Mouse (Mus musculus): ENCODE results near the gene Qrich2. TPM values are rescaled to one million over a fixed set of nuclear protein-coding genes. Genes with fewer than 3 reads are reported as not detected.
A peak's percentile ranks its signal among the peaks of the same experiment; 100 is the strongest.

Qrich2 gene
- 0.08 TPM in 1 of 2 replicates, not detected in the other for polyA plus RNA-seq (2015; fragmentation: Nextera tagmentation; extraction: Ambion mirVana)

DNA sequence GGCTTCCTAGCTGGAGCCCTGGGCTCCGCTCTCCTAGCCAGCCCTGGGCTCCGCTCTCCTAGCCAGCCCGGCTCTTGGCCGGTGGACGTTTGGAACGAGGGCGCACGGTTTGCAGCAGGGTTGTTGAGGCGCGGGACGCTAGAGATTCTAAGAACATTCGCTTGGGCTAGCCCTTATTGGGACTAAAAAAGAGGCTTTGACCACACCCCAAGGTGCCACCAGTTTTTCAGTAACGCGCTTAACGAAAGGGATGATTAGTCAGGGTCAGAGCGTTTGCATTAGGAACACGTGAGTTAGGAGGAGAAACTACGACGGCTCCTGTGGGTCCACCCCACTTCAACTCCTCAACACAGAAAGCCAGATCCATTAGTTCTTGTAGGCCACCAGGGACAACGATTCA, at the start of gene Qrich2:
Gene Qrich2, minus strand, starts transcription at position 101 of the 400 bp plus-strand sequence.
- WGBS: 70% methylated on average over 20 of the region's 20 CpGs

DNA sequence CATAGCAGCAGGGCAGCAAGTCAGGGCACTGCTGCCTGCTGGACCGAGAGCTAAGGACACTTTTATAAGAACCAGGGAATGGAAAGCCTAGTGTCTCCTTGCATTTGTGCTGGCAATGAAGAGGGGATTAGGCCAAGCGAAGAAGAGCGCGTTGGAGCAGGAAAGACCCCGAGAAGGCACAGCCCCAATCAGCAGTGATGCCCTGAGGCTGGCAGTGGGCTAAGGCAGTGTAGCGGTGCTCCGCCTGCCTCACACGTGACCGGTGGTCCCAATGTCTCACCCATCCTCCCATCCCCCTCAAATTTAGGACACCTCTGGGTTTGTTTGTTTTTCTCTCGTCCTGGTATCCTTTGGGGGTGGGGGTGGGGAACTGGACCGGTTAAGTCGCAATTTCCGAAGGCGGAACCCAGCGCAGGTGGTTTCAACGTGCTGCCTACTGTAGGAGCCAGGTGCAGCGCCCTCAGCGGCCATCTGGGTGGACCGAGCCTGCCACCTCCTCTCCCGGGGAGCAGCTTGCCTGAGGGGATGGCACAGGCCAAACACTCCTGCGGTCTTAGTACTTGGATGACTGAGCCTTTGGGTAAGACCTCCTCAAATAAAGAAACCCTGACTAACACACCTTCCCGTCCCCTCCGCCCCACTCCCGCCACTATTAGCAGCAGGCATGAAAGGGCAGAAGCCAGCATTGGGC, 49.4 kb upstream of the Qrich2 start:
- H3K4me1 ChIP-seq (ENCODE audit: control insufficient read depth, insufficient read depth, low read length): no peaks in the 10 kb centered on the region
- H3K36me3 ChIP-seq (ENCODE audit: control insufficient read depth, insufficient read depth, low read length): no peaks in the 10 kb centered on the region
- no peaks in the 10 kb centered on the region for H3K27me3 ChIP-seq (ENCODE audit: control insufficient read depth, insufficient read depth, low read depth, low read length)
- H3K9ac ChIP-seq (ENCODE audit: low read depth, low read length): 0 out of 2 replicates have a peak overlapping the region, but pooled peaks have one; percentile 21
- no peaks in the 10 kb centered on the region for H3K9me3 ChIP-seq (replicated peaks; ENCODE audit: control insufficient read depth, low read length, poor library complexity, severe bottlenecking)
- no peak for ATAC-seq
- peak overlapping the region; percentile 34 for H3K4me2 ChIP-seq (ENCODE audit: low read length)
- WGBS: 10% methylated on average over 24 of the region's 24 CpGs
- H3K4me3 ChIP-seq (ENCODE audit: low read depth, low read length): peak overlapping the region; percentile 2; the same call in 1 of the 2 replicates
- no peak overlapping the region for H3K27ac ChIP-seq (ENCODE audit: low read length)

More for the DNA sequence above, at the start of gene Qrich2:
- H3K4me3 ChIP-seq (ENCODE audit: low read depth, low read length): no peak within 1 kb of the TSS
- no peak within 1 kb of the TSS for H3K4me2 ChIP-seq (ENCODE audit: low read length)
- H3K9me3 ChIP-seq (replicated peaks; ENCODE audit: control insufficient read depth, low read length, poor library complexity, severe bottlenecking): no peaks in the 10 kb centered on the region
- H3K4me1 ChIP-seq (ENCODE audit: control insufficient read depth, insufficient read depth, low read length): no peaks in the 10 kb centered on the region
- H3K27me3 ChIP-seq (ENCODE audit: control insufficient read depth, insufficient read depth, low read depth, low read length): no peaks in the 10 kb centered on the region
- H3K9ac ChIP-seq (ENCODE audit: low read depth, low read length): no peak within 1 kb of the TSS
- no peak within 1 kb of the TSS for H3K27ac ChIP-seq (ENCODE audit: low read length)
- no peak for ATAC-seq
- H3K36me3 ChIP-seq (ENCODE audit: control insufficient read depth, insufficient read depth, low read length): peaks cover 13% of the 10 kb centered on the region

- Histone ChIP-seq H3K27me3 (ENCODE audit: control insufficient read depth, insufficient read depth, low read depth, low read length) (no peaks in the 10 kb centered on the region), H3K36me3 (ENCODE audit: control insufficient read depth, insufficient read depth, low read length) (no peaks in the 10 kb centered on the region), H3K9me3 (replicated peaks; ENCODE audit: control insufficient read depth, low read length, poor library complexity, severe bottlenecking) (no peaks in the 10 kb centered on the region), H3K4me3 (ENCODE audit: low read depth, low read length) (no peak overlapping the region), H3K4me1 (ENCODE audit: control insufficient read depth, insufficient read depth, low read length) (no peaks in the 10 kb centered on the region), H3K9ac (ENCODE audit: low read depth, low read length) (no peak overlapping the region), H3K27ac (ENCODE audit: low read length) (no peak overlapping the region), H3K4me2 (ENCODE audit: low read length) (no peak overlapping the region)
- 84% methylated on average over 4 of the region's 4 CpGs for WGBS
- ATAC-seq: no peak
Measured at GRCm38 (mm10) chr11:116513531-116514038, 47.5 kb upstream of the Qrich2 start.

DNA sequence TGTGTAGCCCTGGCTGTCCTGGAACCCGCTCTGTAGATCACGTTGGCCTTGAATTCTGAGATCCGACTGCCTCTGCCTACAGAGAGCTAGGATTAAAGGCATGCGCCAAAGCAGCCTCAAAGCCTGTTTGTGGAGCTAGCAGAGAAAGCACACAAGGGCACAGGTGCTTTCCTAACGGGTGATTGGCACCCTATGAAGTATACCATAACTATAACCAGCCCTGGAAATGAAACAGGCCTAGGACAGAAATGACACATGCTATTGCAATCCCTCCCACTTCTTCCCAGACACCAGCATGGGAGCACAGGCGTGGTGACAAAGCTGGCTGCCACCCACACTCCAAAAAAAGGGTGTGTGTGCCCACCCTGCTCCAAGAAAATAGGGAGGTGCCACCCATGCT, 46.9 kb upstream of the Qrich2 start:
- H3K4me1 ChIP-seq (ENCODE audit: control insufficient read depth, insufficient read depth, low read length): no peaks in the 10 kb centered on the region
- H3K9me3 ChIP-seq (replicated peaks; ENCODE audit: control insufficient read depth, low read length, poor library complexity, severe bottlenecking): no peaks in the 10 kb centered on the region
- H3K36me3 ChIP-seq (ENCODE audit: control insufficient read depth, insufficient read depth, low read length): no peaks in the 10 kb centered on the region
- WGBS: 83% methylated on average over 6 of the region's 6 CpGs
- H3K9ac ChIP-seq (ENCODE audit: low read depth, low read length): no peak overlapping the region
- H3K27ac ChIP-seq (ENCODE audit: low read length): no peak overlapping the region
- no peak for ATAC-seq
- no peak overlapping the region for H3K4me3 ChIP-seq (ENCODE audit: low read depth, low read length)
- no peak overlapping the region for H3K4me2 ChIP-seq (ENCODE audit: low read length)
- no peaks in the 10 kb centered on the region for H3K27me3 ChIP-seq (ENCODE audit: control insufficient read depth, insufficient read depth, low read depth, low read length)

DNA sequence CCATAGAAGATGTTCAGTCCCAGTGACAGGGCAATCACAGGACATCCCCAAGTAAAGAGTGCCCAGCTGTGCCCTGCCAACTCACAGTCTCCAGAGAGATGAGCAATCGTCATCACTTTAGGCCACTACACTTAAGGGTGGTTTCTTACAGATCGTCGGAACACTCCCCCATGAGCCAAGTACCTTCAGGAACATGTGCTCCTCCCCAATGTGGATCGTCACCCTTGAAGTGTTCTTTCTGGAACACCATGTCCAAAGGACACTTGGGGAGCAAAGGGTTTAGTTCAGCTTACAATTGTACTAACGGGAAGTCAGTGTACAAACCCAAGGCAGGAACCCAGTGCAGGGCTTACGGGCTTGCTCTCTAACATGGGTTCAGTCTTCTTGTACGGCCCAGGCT, 46.1 kb upstream of the Qrich2 start:
- Histone ChIP-seq H3K36me3 (ENCODE audit: control insufficient read depth, insufficient read depth, low read length) (no peaks in the 10 kb centered on the region), H3K4me3 (ENCODE audit: low read depth, low read length) (no peak overlapping the region), H3K9ac (ENCODE audit: low read depth, low read length) (no peak overlapping the region), H3K4me2 (ENCODE audit: low read length) (no peak overlapping the region), H3K4me1 (ENCODE audit: control insufficient read depth, insufficient read depth, low read length) (no peaks in the 10 kb centered on the region), H3K27me3 (ENCODE audit: control insufficient read depth, insufficient read depth, low read depth, low read length) (no peaks in the 10 kb centered on the region), H3K9me3 (replicated peaks; ENCODE audit: control insufficient read depth, low read length, poor library complexity, severe bottlenecking) (no peaks in the 10 kb centered on the region), H3K27ac (ENCODE audit: low read length) (no peak overlapping the region)
- ATAC-seq: no peak
- WGBS: 92% methylated on average over 7 of the region's 7 CpGs

DNA sequence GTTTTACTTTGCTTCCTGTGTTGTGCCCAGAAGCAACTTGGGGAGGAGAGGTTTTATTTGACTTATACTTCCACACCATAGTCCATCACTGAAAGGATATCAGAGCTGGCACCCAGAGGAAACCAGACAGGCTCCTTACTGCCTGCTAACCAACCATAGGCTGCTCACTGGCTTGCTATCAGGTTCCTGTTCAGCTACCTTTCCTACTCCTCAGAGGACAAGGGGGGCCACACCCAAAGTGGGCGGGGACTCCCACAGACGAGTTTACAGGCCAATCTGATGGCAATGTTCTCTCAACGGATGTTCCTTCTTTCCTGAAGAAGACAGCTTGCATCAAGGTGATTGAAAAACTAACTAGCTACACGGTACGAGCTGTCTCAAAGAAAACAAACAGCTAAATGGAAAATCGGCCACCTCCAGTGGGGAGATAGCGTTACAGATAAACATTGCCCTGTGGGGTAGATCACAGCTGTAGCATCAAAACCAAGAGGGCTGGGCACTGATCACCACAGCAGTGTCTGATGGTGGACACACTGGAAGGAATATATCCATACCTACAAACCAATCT, 45.3 kb upstream of the Qrich2 start:
- no peaks in the 10 kb centered on the region for H3K36me3 ChIP-seq (ENCODE audit: control insufficient read depth, insufficient read depth, low read length)
- ATAC-seq: no peak
- H3K27ac ChIP-seq (ENCODE audit: low read length): no peak overlapping the region
- H3K9ac ChIP-seq (ENCODE audit: low read depth, low read length): no peak overlapping the region
- 73% methylated on average over 7 of the region's 7 CpGs for WGBS
- no peaks in the 10 kb centered on the region for H3K27me3 ChIP-seq (ENCODE audit: control insufficient read depth, insufficient read depth, low read depth, low read length)
- no peak overlapping the region for H3K4me3 ChIP-seq (ENCODE audit: low read depth, low read length)
- no peaks in the 10 kb centered on the region for H3K9me3 ChIP-seq (replicated peaks; ENCODE audit: control insufficient read depth, low read length, poor library complexity, severe bottlenecking)
- H3K4me2 ChIP-seq (ENCODE audit: low read length): no peak overlapping the region
- H3K4me1 ChIP-seq (ENCODE audit: control insufficient read depth, insufficient read depth, low read length): no peaks in the 10 kb centered on the region

DNA sequence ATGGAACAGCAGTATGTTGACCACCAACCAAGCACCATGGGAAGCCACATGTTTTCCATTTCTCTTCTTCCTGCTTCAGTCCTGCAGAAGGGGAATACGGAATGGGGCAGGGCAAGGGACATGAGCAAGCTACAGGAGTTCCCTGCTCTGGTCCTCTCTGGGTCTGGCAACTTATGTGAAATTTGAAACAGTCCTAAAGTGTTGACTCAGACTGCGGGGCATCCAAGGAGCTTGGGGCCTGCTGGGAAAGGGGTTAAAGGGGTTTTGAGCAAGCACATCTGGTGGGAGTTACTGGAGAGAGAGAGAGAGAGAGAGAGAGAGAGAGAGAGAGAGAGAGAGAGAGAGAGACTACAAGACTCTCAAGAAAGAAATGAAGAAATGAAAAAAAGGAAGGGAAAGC, 42.6 kb upstream of the Qrich2 start:
- Histone ChIP-seq H3K27ac (ENCODE audit: low read length) (no peak overlapping the region), H3K4me1 (ENCODE audit: control insufficient read depth, insufficient read depth, low read length) (no peaks in the 10 kb centered on the region), H3K4me2 (ENCODE audit: low read length) (no peak overlapping the region), H3K4me3 (ENCODE audit: low read depth, low read length) (no peak overlapping the region), H3K9ac (ENCODE audit: low read depth, low read length) (no peak overlapping the region), H3K27me3 (ENCODE audit: control insufficient read depth, insufficient read depth, low read depth, low read length) (no peaks in the 10 kb centered on the region), H3K36me3 (ENCODE audit: control insufficient read depth, insufficient read depth, low read length) (no peaks in the 10 kb centered on the region), H3K9me3 (replicated peaks; ENCODE audit: control insufficient read depth, low read length, poor library complexity, severe bottlenecking) (no peaks in the 10 kb centered on the region)
- 72% methylated on average over 2 of the region's 2 CpGs for WGBS
- ATAC-seq: no peak

DNA sequence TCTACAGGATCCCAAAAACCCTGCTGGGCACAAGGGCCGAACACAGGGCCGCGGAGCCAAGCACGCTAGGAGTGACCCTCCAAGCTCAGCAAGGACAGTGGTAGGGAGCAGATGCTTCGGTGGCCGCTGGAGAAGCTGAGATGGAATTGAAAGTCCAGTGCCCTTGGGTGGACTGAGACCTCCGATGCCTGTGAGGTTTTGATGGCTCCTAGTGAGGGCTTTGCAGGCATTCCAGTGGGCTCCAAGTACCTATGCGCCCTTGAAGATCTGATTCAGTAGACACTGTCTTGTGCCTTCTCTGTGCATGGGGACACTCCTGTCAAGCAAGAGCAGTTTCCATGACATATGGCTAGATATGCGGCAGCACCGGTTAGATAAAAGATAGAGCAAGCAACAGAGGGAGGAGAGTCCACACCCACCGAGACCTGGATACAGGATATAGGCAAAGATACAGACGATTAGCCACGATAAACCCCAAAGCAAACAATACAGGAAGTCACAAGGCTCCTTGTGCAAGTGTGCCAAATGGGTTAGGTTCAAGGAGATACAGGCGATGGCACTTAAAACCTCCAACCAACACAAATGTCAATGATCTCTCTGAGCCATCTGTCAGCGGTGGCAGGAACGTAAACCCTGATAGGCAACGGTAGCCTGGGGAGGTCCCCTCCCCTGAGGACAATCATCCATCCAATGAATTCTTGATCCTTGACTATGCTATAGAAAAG, 40.3 kb upstream of the Qrich2 start:
- Histone ChIP-seq H3K4me3 (ENCODE audit: low read depth, low read length) (no peak overlapping the region), H3K27me3 (ENCODE audit: control insufficient read depth, insufficient read depth, low read depth, low read length) (no peaks in the 10 kb centered on the region), H3K9ac (ENCODE audit: low read depth, low read length) (no peak overlapping the region), H3K4me1 (ENCODE audit: control insufficient read depth, insufficient read depth, low read length) (no peaks in the 10 kb centered on the region), H3K4me2 (ENCODE audit: low read length) (no peak overlapping the region), H3K9me3 (replicated peaks; ENCODE audit: control insufficient read depth, low read length, poor library complexity, severe bottlenecking) (no peaks in the 10 kb centered on the region), H3K27ac (ENCODE audit: low read length) (no peak overlapping the region), H3K36me3 (ENCODE audit: control insufficient read depth, insufficient read depth, low read length) (no peaks in the 10 kb centered on the region)
- ATAC-seq: no peak
- 81% methylated on average over 17 of the region's 17 CpGs for WGBS

GRCm38 (mm10) chr11:116505573-116505972, 39.5 kb upstream of the Qrich2 start:
- no peaks in the 10 kb centered on the region for H3K9me3 ChIP-seq (replicated peaks; ENCODE audit: control insufficient read depth, low read length, poor library complexity, severe bottlenecking)
- no peaks in the 10 kb centered on the region for H3K36me3 ChIP-seq (ENCODE audit: control insufficient read depth, insufficient read depth, low read length)
- WGBS: 76% methylated on average over 5 of the region's 5 CpGs
- H3K4me1 ChIP-seq (ENCODE audit: control insufficient read depth, insufficient read depth, low read length): no peaks in the 10 kb centered on the region
- no peak overlapping the region for H3K4me3 ChIP-seq (ENCODE audit: low read depth, low read length)
- no peak overlapping the region for H3K4me2 ChIP-seq (ENCODE audit: low read length)
- no peak for ATAC-seq
- no peak overlapping the region for H3K27ac ChIP-seq (ENCODE audit: low read length)
- no peak overlapping the region for H3K9ac ChIP-seq (ENCODE audit: low read depth, low read length)
- no peaks in the 10 kb centered on the region for H3K27me3 ChIP-seq (ENCODE audit: control insufficient read depth, insufficient read depth, low read depth, low read length)
